Mouse (Mus musculus) brain, embryonic 14.5 days (tissue): ENCODE measurements around the gene 1500009C09Rik.

Experiments
- CTCF ChIP-seq: fragments of 200-500 bp; IDR thresholded peaks from 2 replicates; pipeline ENCODE4 v1.5.1; 2012; ENCODE audit warnings: inconsistent platforms, mild to moderate bottlenecking, moderate library complexity, borderline replicate concordance; ENCODE audit not compliant: insufficient read depth, insufficient read length; ENCODE audit errors: extremely low read depth
- POLR2A ChIP-seq: fragments of 200-500 bp; IDR thresholded peaks from 2 replicates; pipeline ENCODE4 v1.6.1; 2012; ENCODE audit warnings: mild to moderate bottlenecking, inconsistent platforms, borderline replicate concordance; ENCODE audit not compliant: poor library complexity, insufficient read depth, insufficient read length, severe bottlenecking; ENCODE audit errors: extremely low read depth

- no peak for TF ChIP-seq CTCF
- TF ChIP-seq POLR2A, result no peak
These were observed 49.1 kb upstream of the 1500009C09Rik start for GRCm38 (mm10) chr15:82203090-82203489.
